Mouse (Mus musculus) hindbrain, embryonic 14.5 days (tissue): Measurements from ENCODE around the gene Ssh2. TPM values are rescaled to one million over a fixed set of nuclear protein-coding genes. Genes with fewer than 3 reads are reported as not detected.
"Not testable (repeated sequence)": the region's sequence is repeated elsewhere in the genome, so short reads cannot be mapped to it uniquely, and the experiment has no call there.

Experiments
- ATAC-seq: fragments of 200-750 bp; cut with Nextera tagmentation; 2 replicates; pipeline ENCODE4 v1.8.0; 2017; ENCODE audit warnings: moderate number of reproducible peaks, mild to moderate bottlenecking, moderate TSS enrichment, moderate library complexity; ENCODE audit not compliant: low FRiP score
- DNase-seq: peaks from one replicate; pipeline ENCODE4 v3.0.0-alpha.2; 2015; ENCODE audit warnings: low spot score
- H3K27ac ChIP-seq: fragments of 300-500 bp; sonication (generic); 2 replicates; pipeline ENCODE4 v1.5.1; 2014; ENCODE audit warnings: mild to moderate bottlenecking, moderate library complexity
- H3K27me3 ChIP-seq: fragments of 300-500 bp; sonication (generic); 2 replicates; pipeline ENCODE4 v1.6.1; 2014; ENCODE audit warnings: mild to moderate bottlenecking, low read length, mixed read lengths; ENCODE audit not compliant: control insufficient read depth, insufficient read depth
- H3K36me3 ChIP-seq: fragments of 300-500 bp; sonication (generic); replicated peaks from 2 replicates; pipeline ENCODE4 v1.6.1; 2014; ENCODE audit not compliant: control insufficient read depth, insufficient read depth
- H3K4me1 ChIP-seq: fragments of 300-500 bp; sonication (generic); replicated peaks from 2 replicates; pipeline ENCODE4 v1.6.1; 2014; ENCODE audit warnings: antibody characterized with exemption, low read length, mixed read lengths; ENCODE audit not compliant: control insufficient read depth, insufficient read depth
- H3K4me2 ChIP-seq: fragments of 300-500 bp; sonication (generic); replicated peaks from 2 replicates; pipeline ENCODE4 v1.6.1; 2014; ENCODE audit warnings: mild to moderate bottlenecking, moderate library complexity
- H3K4me3 ChIP-seq: fragments of 300-500 bp; sonication (generic); replicated peaks from 2 replicates; pipeline ENCODE4 v1.5.1; 2014; ENCODE audit warnings: mild to moderate bottlenecking, low read length
- H3K9ac ChIP-seq: fragments of 300-500 bp; sonication (generic); 2 replicates; pipeline ENCODE4 v1.6.1; 2014
- H3K9me3 ChIP-seq: fragments of 300-500 bp; sonication (generic); 2 replicates; pipeline ENCODE4 v1.6.1; 2016; ENCODE audit warnings: low read length; ENCODE audit not compliant: control insufficient read depth
- WGBS: fragments of 180-500 bp; shearing (Covaris S2); extraction: QIAGEN DNeasy Blood & Tissue Kit; methylation state at CpG from one replicate; pipeline ENCODE4 v1.1.7; 2014; 5-methylcytosine and 5-hydroxymethylcytosine counted together
- polyA plus RNA-seq: library from polyadenylated mRNA; unstranded; fragments of >200 nt; fragmentation: Nextera tagmentation; extraction: Ambion mirVana; gene quantifications from 2 replicates; pipeline ENCODE4 v1.2.1, GENCODE M21; 2014

Ssh2 gene
- polyA plus RNA-seq, 1 experiment from 2014 or later, result 23.2 TPM

GRCm38 (mm10) chr11:77252826-77253225, 36.7 kb downstream of the Ssh2 start:
- H3K4me3 ChIP-seq, result no peak overlapping the region
- H3K4me2 ChIP-seq, result no peak overlapping the region
- H3K27me3 ChIP-seq, result no peaks in the 10 kb centered on the region
- no peaks in the 10 kb centered on the region; the same call in 1 of the 2 replicates for H3K36me3 ChIP-seq
- 76% methylated on average over 2 of the region's 2 CpGs for WGBS
- no peaks in the 10 kb centered on the region for H3K4me1 ChIP-seq
- no peak overlapping the region for H3K9ac ChIP-seq
- H3K9me3 ChIP-seq, result no peaks in the 10 kb centered on the region
- DNase-seq (no peak), ATAC-seq (no peak)
- H3K27ac ChIP-seq, result no peak overlapping the region

GRCm38 (mm10) chr11:77259441-77259840, 43.4 kb downstream of the Ssh2 start:
- Histone ChIP-seq H3K9ac (no peak overlapping the region), H3K27ac (no peak overlapping the region), H3K9me3 (no peaks in the 10 kb centered on the region), H3K27me3 (no peaks in the 10 kb centered on the region), H3K4me2 (no peak overlapping the region), H3K36me3 (no peaks in the 10 kb centered on the region), H3K4me3 (no peak overlapping the region), H3K4me1 (no peaks in the 10 kb centered on the region)
- ATAC-seq (no peak), DNase-seq (no peak)
- WGBS, result 69% methylated on average over 2 of the region's 2 CpGs

- no peak overlapping the region for H3K9ac ChIP-seq
- no peaks in the 10 kb centered on the region for H3K27me3 ChIP-seq
- no peaks in the 10 kb centered on the region for H3K4me1 ChIP-seq
- WGBS, result 77% methylated on average over 2 of the region's 2 CpGs
- H3K4me3 ChIP-seq, result no peak overlapping the region
- no peaks in the 10 kb centered on the region for H3K9me3 ChIP-seq
- no peaks in the 10 kb centered on the region for H3K36me3 ChIP-seq
- H3K27ac ChIP-seq, result no peak overlapping the region
- no peak for DNase-seq
- H3K4me2 ChIP-seq, result no peak overlapping the region
- no peak for ATAC-seq
These were observed 51.3 kb downstream of the Ssh2 start for GRCm38 (mm10) chr11:77267401-77267800.

- no peak overlapping the region for H3K27ac ChIP-seq
These were observed 59.9 kb downstream of the Ssh2 start for GRCm38 (mm10) chr11:77276000-77276399.

GRCm38 (mm10) chr11:77278538-77278937, 62.5 kb downstream of the Ssh2 start:
- H3K9ac ChIP-seq, H3K4me2 ChIP-seq, H3K27ac ChIP-seq, ATAC-seq, H3K36me3 ChIP-seq, H3K4me3 ChIP-seq, H3K4me1 ChIP-seq, DNase-seq, H3K27me3 ChIP-seq, H3K9me3 ChIP-seq: not testable (repeated sequence)
- 91% methylated on average over 1 of the region's 1 CpGs for WGBS

More at GRCm38 (mm10) chr11:77276000-77276399, 59.9 kb downstream of the Ssh2 start:
- no peaks in the 10 kb centered on the region for H3K9me3 ChIP-seq
- no peak overlapping the region for H3K4me2 ChIP-seq
- no peak for ATAC-seq
- H3K36me3 ChIP-seq, result no peaks in the 10 kb centered on the region
- no peak overlapping the region for H3K9ac ChIP-seq
- no peak overlapping the region for H3K4me3 ChIP-seq
- no peaks in the 10 kb centered on the region for H3K27me3 ChIP-seq
- WGBS, result 88% methylated on average over 2 of the region's 2 CpGs
- H3K4me1 ChIP-seq, result no peaks in the 10 kb centered on the region
- DNase-seq, result no peak

GRCm38 (mm10) chr11:77280219-77280618, 64.1 kb downstream of the Ssh2 start:
- H3K9ac ChIP-seq, result no peak overlapping the region
- no peaks in the 10 kb centered on the region for H3K9me3 ChIP-seq
- no peak overlapping the region for H3K4me3 ChIP-seq
- H3K36me3 ChIP-seq, result no peaks in the 10 kb centered on the region
- H3K4me2 ChIP-seq, result no peak overlapping the region
- H3K27me3 ChIP-seq, result no peaks in the 10 kb centered on the region
- no peak overlapping the region for H3K27ac ChIP-seq
- H3K4me1 ChIP-seq, result no peaks in the 10 kb centered on the region
- WGBS, result 89% methylated on average over 1 of the region's 1 CpGs
- ATAC-seq (no peak), DNase-seq (no peak)

- H3K9me3 ChIP-seq, result no peaks in the 10 kb centered on the region
- WGBS, result 88% methylated on average over 4 of the region's 4 CpGs
- no peak for ATAC-seq
These were observed 75.4 kb downstream of the Ssh2 start for GRCm38 (mm10) chr11:77291447-77291846.

GRCm38 (mm10) chr11:77293673-77294072, 77.6 kb downstream of the Ssh2 start:
- H3K27me3 ChIP-seq, H3K4me2 ChIP-seq, H3K27ac ChIP-seq, H3K4me3 ChIP-seq, ATAC-seq, H3K9me3 ChIP-seq, DNase-seq, H3K9ac ChIP-seq, H3K4me1 ChIP-seq, H3K36me3 ChIP-seq: not testable (repeated sequence)
- 95% methylated on average over 9 of the region's 11 CpGs for WGBS

More at GRCm38 (mm10) chr11:77291447-77291846, 75.4 kb downstream of the Ssh2 start:
- H3K27ac ChIP-seq, result no peak overlapping the region
- no peak overlapping the region for H3K4me2 ChIP-seq
- H3K9ac ChIP-seq, result no peak overlapping the region
- no peaks in the 10 kb centered on the region for H3K27me3 ChIP-seq
- H3K4me1 ChIP-seq, result no peaks in the 10 kb centered on the region
- DNase-seq, result no peak
- no peak overlapping the region for H3K4me3 ChIP-seq
- H3K36me3 ChIP-seq, result no peaks in the 10 kb centered on the region

GRCm38 (mm10) chr11:77297246-77297645, 81.2 kb downstream of the Ssh2 start:
- no peaks in the 10 kb centered on the region for H3K36me3 ChIP-seq
- no peak overlapping the region for H3K9ac ChIP-seq
- DNase-seq (no peak), ATAC-seq (no peak)
- no peak overlapping the region for H3K4me3 ChIP-seq
- no peaks in the 10 kb centered on the region for H3K9me3 ChIP-seq
- H3K4me2 ChIP-seq, result no peak overlapping the region
- H3K27ac ChIP-seq, result no peak overlapping the region; the same call in 1 of the 2 replicates
- H3K27me3 ChIP-seq, result no peaks in the 10 kb centered on the region
- H3K4me1 ChIP-seq, result no peaks in the 10 kb centered on the region
- WGBS, result 71% methylated on average over 1 of the region's 1 CpGs

GRCm38 (mm10) chr11:77307205-77307604, 91.1 kb downstream of the Ssh2 start:
- Histone ChIP-seq H3K36me3 (no peaks in the 10 kb centered on the region), H3K27me3 (no peaks in the 10 kb centered on the region), H3K9ac (no peak overlapping the region), H3K27ac (no peak overlapping the region), H3K4me2 (no peak overlapping the region), H3K4me3 (no peak overlapping the region), H3K4me1 (no peaks in the 10 kb centered on the region), H3K9me3 (no peaks in the 10 kb centered on the region)
- ATAC-seq (no peak), DNase-seq (no peak)
- WGBS, result 92% methylated on average over 3 of the region's 3 CpGs
